Mouse (Mus musculus) liver, postnatal 0 days (tissue): Measurements from ENCODE around the gene Nploc4. TPM values are rescaled to one million over a fixed set of nuclear protein-coding genes. Genes with fewer than 3 reads are reported as not detected.

Source experiments
- ATAC-seq: fragments of 200-750 bp; cut with Nextera tagmentation; 2 replicates; pipeline ENCODE4 v1.8.0; 2017; ENCODE audit warnings: mild to moderate bottlenecking, moderate library complexity
- DNase-seq: peaks from one replicate; pipeline ENCODE4 v3.0.0-alpha.2; 2016
- H3K27ac ChIP-seq: fragments of 300-500 bp; sonication (generic); 2 replicates; pipeline ENCODE4 v1.5.1; 2014; ENCODE audit warnings: antibody characterized with exemption, moderate library complexity, mild to moderate bottlenecking, low read depth
- H3K27me3 ChIP-seq: fragments of 300-500 bp; sonication (generic); 2 replicates; pipeline ENCODE4 v1.6.1; 2014; ENCODE audit warnings: low read length, control low read depth, mixed read lengths; ENCODE audit not compliant: insufficient read depth
- H3K36me3 ChIP-seq: fragments of 300-500 bp; sonication (generic); replicated peaks from 2 replicates; pipeline ENCODE4 v1.6.1; 2014; ENCODE audit warnings: mild to moderate bottlenecking, control low read depth, low read length, moderate library complexity, mixed read lengths; ENCODE audit not compliant: insufficient read depth
- H3K4me1 ChIP-seq: fragments of 300-500 bp; sonication (generic); 2 replicates; pipeline ENCODE4 v1.6.1; 2014; ENCODE audit warnings: antibody characterized with exemption, mild to moderate bottlenecking, control low read depth; ENCODE audit not compliant: insufficient read depth
- H3K4me2 ChIP-seq: fragments of 300-500 bp; sonication (generic); 2 replicates; pipeline ENCODE4 v1.6.1; 2014; ENCODE audit warnings: low read depth, mild to moderate bottlenecking, low read length, moderate library complexity, mixed read lengths
- H3K4me3 ChIP-seq: fragments of 300-500 bp; sonication (generic); 2 replicates; pipeline ENCODE4 v1.5.1; 2014; ENCODE audit warnings: low read depth, low read length
- H3K9ac ChIP-seq: fragments of 300-500 bp; sonication (generic); replicated peaks from 2 replicates; pipeline ENCODE4 v1.6.1; 2014; ENCODE audit warnings: mild to moderate bottlenecking, moderate library complexity
- H3K9me3 ChIP-seq: fragments of 300-500 bp; sonication (generic); 2 replicates; pipeline ENCODE4 v1.6.1; 2016; ENCODE audit warnings: mild to moderate bottlenecking, control low read depth, low read length, mixed read lengths
- CTCF ChIP-seq: sonication (generic); IDR thresholded peaks from 2 replicates; pipeline ENCODE4 v1.5.1; 2016; ENCODE audit warnings: antibody characterized with exemption, low read depth
- EP300 ChIP-seq: IDR thresholded peaks from 2 replicates; pipeline ENCODE4 v1.6.1; 2016; ENCODE audit warnings: antibody characterized with exemption, low read depth, mild to moderate bottlenecking
- WGBS: fragments of 180-500 bp; shearing (Covaris S2); extraction: QIAGEN DNeasy Blood & Tissue Kit; methylation state at CpG from one replicate; pipeline ENCODE4 v1.1.7; 2014; ENCODE audit not compliant: insufficient replicate concordance; 5-methylcytosine and 5-hydroxymethylcytosine counted together
- polyA plus RNA-seq: library from polyadenylated mRNA; unstranded; fragments of >200 nt; fragmentation: Nextera tagmentation; extraction: Ambion mirVana; gene quantifications from 2 replicates; pipeline ENCODE4 v1.2.1, GENCODE M21; 2015

Gene Nploc4
- polyA plus RNA-seq, 1 experiment from 2014 or later = 12.8 TPM

GRCm38 (mm10) chr11:120345067-120345681, 92.3 kb downstream of the Nploc4 start:
- WGBS = 69% methylated on average over 1 of the region's 1 CpGs
- ATAC-seq (no peak), DNase-seq (peak; percentile 19)
- TF ChIP-seq EP300 = no peak
- no peak for TF ChIP-seq CTCF
- H3K27ac ChIP-seq = no peak overlapping the region
- H3K9ac ChIP-seq = no peak overlapping the region
- H3K36me3 ChIP-seq = peaks cover 10% of the 10 kb centered on the region
- H3K9me3 ChIP-seq = no peaks in the 10 kb centered on the region
- H3K4me3 ChIP-seq = peak overlapping the region; percentile 2; the same call in 1 of the 2 replicates
- no peaks in the 10 kb centered on the region for H3K27me3 ChIP-seq
- peaks cover 17% of the 10 kb centered on the region for H3K4me1 ChIP-seq
- peak overlapping the region; percentile 27; the same call in 1 of the 2 replicates for H3K4me2 ChIP-seq

DNA sequence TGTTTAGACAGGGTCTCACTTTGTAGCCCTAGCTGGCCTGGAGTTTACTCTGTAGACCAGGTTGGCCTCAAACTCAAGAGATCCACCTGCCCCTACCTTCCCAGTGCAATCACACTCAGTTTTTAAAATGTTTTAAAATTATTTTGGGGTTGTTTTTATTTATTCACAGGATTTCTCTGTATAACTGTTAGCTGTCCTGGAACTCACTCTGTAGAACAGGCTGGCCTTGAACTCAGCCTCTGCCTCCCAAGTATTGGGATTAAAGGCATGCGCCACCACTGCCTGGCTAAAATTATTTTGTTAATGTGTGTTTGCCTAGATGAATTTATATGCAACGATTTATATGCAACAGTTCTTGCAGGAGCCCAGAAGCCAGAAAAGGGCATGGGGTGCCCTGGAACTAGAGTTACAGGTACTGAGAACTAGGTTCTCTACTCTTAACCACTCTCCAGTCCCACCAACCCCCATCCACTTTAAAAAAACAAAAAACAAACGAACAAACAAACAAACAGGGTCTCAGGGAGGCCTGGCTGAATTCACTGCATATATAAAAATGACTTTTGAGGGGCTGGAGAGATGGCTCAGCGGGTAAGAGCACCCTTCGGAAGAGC, 93.1 kb downstream of the Nploc4 start:
- Histone ChIP-seq H3K27me3 (no peaks in the 10 kb centered on the region), H3K36me3 (peaks cover 10% of the 10 kb centered on the region), H3K9me3 (no peaks in the 10 kb centered on the region), H3K4me3 (no peak overlapping the region), H3K4me2 (no peak overlapping the region), H3K4me1 (peaks cover 14% of the 10 kb centered on the region), H3K9ac (no peak overlapping the region), H3K27ac (no peak overlapping the region; the same call in 1 of the 2 replicates)
- DNase-seq = peak; percentile 10
- no peak for TF ChIP-seq EP300
- no peak for TF ChIP-seq CTCF
- ATAC-seq = no peak
- WGBS = 70% methylated on average over 5 of the region's 5 CpGs

GRCm38 (mm10) chr11:120343519-120344309, 93.8 kb downstream of the Nploc4 start:
- Histone ChIP-seq H3K36me3 (peaks cover 10% of the 10 kb centered on the region), H3K9ac (no peak overlapping the region), H3K27me3 (no peaks in the 10 kb centered on the region), H3K4me3 (no peak overlapping the region), H3K9me3 (no peaks in the 10 kb centered on the region), H3K4me1 (peaks cover 7% of the 10 kb centered on the region), H3K27ac (no peak overlapping the region), H3K4me2 (no peak overlapping the region)
- TF ChIP-seq CTCF (no peak), EP300 (no peak)
- DNase-seq (peak; percentile 15), ATAC-seq (no peak)
- 63% methylated on average over 5 of the region's 5 CpGs for WGBS

- no peak overlapping the region for H3K27ac ChIP-seq
- peak; percentile 11 for DNase-seq
- 76% methylated on average over 5 of the region's 5 CpGs for WGBS
These were observed 94.8 kb downstream of the Nploc4 start for GRCm38 (mm10) chr11:120342656-120343160.

GRCm38 (mm10) chr11:120341661-120342060, 95.8 kb downstream of the Nploc4 start:
- peaks cover 9% of the 10 kb centered on the region for H3K36me3 ChIP-seq
- H3K27me3 ChIP-seq = no peaks in the 10 kb centered on the region
- 86% methylated on average over 4 of the region's 4 CpGs for WGBS
- H3K4me3 ChIP-seq = no peak overlapping the region
- peaks cover 6% of the 10 kb centered on the region for H3K4me1 ChIP-seq
- DNase-seq (peak; percentile 8), ATAC-seq (no peak)
- H3K9me3 ChIP-seq = no peaks in the 10 kb centered on the region
- no peak overlapping the region for H3K9ac ChIP-seq
- TF ChIP-seq EP300 (no peak), CTCF (no peak)
- H3K4me2 ChIP-seq = no peak overlapping the region
- H3K27ac ChIP-seq = no peak overlapping the region

More at GRCm38 (mm10) chr11:120342656-120343160, 94.8 kb downstream of the Nploc4 start:
- no peak for ATAC-seq
- Histone ChIP-seq H3K9me3 (no peaks in the 10 kb centered on the region), H3K9ac (no peak overlapping the region), H3K4me3 (no peak overlapping the region), H3K4me1 (peaks cover 6% of the 10 kb centered on the region), H3K27me3 (no peaks in the 10 kb centered on the region), H3K4me2 (no peak overlapping the region), H3K36me3 (peaks cover 10% of the 10 kb centered on the region)
- TF ChIP-seq EP300 (no peak), CTCF (no peak)

- TF ChIP-seq EP300 (peak; percentile 39; the same call in 1 of the 2 replicates), CTCF (no peak)
- no peaks in the 10 kb centered on the region for H3K27me3 ChIP-seq
- H3K9ac ChIP-seq = no peak overlapping the region; the same call in 1 of the 2 replicates
- 35% methylated on average over 10 of the region's 10 CpGs for WGBS
- no peaks in the 10 kb centered on the region for H3K9me3 ChIP-seq
- ATAC-seq (peak; percentile 81), DNase-seq (peak; percentile 56)
- peak overlapping the region; percentile 55 for H3K4me2 ChIP-seq
- peaks cover 2% of the 10 kb centered on the region for H3K36me3 ChIP-seq
- peak overlapping the region; percentile 81 for H3K27ac ChIP-seq
- peaks cover 6% of the 10 kb centered on the region; the same call in 1 of the 2 replicates for H3K4me1 ChIP-seq
- no peak overlapping the region for H3K4me3 ChIP-seq
These were observed 97.5 kb downstream of the Nploc4 start for GRCm38 (mm10) chr11:120339978-120340513.
